Mouse (Mus musculus) lung, postnatal 14 days (tissue): ENCODE results near the gene Strip1.
A peak's percentile ranks its signal among the peaks of the same experiment; 100 is the strongest.

Experiments
- DNase-seq: peaks from one replicate; pipeline ENCODE4 v3.0.0; 2021

Strip1 gene

GRCm38 (mm10) chr3:107586504-107586903 is 45.0 kb downstream of the Strip1 start:
- no peak for DNase-seq

GRCm38 (mm10) chr3:107583893-107584292 is 47.6 kb downstream of the Strip1 start:
- no peak for DNase-seq

DNA sequence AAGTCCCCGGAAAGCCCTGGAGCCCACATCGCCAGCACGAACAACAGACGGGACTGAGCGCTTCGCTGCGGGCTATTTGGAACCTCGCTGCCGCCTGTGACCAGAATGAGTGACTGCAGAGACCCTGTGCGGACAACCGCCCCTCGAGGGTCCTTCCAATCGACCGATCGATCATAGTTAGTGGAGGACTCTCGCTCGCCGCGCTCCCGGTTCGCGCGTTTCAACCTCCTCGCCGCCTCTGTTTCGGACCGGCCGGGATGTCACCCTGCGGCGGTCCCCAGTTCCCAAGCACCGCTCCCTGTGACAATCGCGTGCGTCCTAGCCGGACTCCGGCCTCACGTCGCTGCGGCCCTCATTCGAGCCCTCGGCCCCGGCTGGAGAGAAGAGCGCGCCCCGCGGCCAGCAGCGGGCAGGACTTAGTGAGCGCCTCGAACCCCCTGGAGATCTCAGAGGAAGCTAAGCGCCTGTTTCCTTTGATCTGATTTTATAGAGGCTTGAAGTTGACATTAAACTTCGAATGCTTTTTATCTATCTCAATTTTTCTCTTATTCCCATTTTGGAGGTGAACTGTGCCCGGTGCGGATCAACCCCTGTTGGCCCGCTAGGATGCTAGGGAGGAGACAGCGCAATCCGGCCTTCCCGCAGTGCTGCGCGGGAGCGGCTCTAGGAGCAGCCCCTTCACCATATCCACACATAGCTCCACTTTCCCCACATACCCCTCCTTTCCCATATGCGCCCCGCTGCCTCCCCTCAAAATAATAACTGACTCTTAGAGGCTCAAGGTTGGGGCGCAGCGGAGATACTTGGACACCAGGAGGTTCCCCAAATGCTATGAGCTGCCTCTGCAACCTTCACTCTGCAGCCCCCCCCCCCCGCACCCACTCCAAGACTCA is 48.4 kb downstream of the Strip1 start:
- no peak for DNase-seq

DNA sequence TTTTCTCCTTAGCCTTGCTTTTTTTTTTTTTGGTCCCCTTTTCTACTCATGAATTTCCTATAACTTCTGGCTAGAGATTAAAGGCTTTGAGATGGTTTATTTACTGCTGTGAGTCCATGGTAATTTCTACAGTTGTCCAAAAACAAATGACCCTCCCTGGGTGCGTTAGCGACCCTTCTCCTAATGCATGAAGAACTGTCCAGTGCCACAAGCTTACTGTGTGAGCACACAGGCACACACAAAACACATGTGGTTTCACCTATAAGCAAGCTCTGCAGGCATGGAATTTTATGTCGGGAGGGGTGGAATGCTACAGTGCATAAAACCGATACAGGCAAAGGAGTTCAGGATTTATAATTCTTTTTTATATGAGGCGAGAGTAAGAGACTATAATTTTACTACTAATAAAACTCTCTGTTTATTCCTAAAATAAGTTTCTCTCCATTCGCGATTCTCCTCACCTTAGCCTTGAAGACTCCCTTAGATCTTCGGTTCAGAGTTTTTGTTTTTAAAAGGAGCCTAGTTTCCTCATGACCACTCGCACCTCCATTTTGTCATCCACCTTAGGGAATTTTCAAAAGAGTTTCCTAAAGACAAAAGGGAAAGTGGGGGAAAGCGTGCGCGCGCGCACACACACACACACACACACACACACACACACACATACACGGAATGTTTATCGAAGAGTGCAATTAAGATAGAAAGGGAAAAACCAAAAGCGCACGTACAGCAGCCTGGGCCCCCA is 49.2 kb downstream of the Strip1 start:
- DNase-seq: no peak

DNA sequence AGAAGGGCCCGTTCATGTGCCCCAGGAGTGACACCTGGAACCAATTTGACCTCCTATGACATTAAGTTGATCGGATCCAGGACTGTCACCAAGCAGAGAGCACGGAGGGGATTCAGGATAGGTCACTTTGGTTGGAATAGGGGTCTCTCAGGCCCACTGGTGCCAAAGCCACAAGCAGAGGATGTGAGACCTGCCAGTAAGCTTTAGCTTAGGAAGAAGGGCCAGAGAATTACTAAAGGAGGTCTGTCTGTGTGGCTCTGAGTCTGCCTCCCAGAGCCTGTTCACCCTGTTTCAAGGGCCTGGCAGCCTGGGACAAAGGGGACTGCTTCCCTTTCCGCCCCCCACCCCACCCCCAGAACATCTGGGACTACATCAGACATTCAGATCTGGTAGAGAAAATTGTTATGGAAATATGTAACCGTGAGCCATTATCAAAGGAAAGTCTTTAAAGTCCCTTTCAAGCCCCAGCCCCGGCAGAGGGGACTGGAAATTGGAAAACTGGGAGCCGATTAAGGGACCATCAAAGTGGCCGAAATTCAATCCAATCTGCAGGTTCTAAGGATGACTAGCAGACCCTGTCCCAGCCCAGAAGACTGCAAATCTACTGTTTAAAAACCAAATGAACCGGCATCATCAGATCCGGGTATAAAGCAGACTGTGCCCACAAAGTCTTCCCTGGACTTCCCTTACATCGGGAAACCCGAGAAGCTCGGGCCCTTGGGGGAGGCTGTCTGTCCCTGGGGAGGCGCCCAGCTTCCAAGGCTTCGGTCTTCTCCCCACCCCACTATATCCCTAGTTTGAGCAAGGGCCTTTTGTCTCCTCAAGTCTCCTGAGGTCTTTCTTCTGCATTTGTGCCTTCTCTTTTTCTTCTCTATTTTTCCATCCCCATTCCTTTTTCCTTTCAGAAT is 50.1 kb downstream of the Strip1 start:
- no peak for DNase-seq

DNA sequence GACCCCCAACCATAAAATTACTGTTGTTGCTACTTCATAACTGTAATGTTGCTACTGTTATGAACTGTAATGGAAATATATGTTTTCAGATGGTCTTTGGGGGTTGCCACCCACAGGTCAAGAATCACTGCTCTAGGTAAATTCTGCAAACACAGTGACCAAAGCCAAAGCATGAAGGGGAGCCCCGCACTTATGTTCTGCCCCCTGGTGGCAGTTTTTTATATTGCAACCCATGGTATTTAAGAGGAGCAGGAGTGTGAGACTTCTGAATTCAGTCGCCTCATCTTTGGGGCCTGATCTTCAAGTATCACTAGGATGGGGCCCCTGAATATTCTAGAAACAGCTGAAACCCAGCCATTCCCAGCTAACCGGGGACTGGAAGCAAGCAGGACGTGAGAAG is 52.0 kb downstream of the Strip1 start:
- peak; percentile 79 for DNase-seq

GRCm38 (mm10) chr3:107577810-107578390 is 53.6 kb downstream of the Strip1 start:
- DNase-seq: no peak

GRCm38 (mm10) chr3:107576807-107577206 is 54.7 kb downstream of the Strip1 start:
- no peak for DNase-seq

DNA sequence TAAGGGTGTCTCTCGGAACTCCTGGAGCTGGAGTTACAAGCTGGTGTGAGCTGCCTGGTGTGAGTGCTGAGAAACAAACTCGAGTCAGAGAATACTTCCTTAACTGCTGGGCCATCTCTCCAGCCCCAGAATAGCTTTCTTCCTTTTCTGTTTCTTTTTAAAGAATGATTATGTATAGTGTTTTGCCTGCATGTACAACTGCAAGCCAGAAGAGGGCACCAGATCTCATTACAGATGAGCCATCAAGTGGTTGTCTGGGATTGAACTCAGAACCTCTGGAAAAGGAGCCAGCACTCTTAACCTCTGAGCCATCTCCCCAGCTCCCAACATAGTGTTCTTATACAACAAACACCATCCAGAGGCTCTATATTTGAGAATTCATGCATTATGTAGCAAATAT is 60.3 kb downstream of the Strip1 start:
- no peak for DNase-seq

DNA sequence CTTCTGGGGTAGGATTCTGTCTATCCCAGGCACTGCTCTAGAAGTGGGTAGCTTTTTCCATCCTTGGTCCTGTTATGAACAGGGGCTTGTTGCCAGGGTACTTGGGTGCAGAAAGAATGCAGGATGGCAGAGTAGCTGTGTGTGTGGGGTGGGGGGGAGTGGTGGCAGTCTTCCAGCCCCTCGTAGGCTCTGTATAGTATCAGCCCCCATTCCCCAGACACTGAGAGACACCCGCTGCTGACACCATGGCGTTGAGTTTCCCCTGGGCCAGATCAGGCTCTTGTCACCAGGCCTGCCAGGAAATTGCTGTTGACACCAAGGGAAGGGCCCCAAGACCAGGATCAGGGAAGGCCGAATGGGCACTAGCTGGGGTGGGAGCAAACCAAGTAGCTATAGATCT is 62.8 kb downstream of the Strip1 start:
- DNase-seq: no peak

DNA sequence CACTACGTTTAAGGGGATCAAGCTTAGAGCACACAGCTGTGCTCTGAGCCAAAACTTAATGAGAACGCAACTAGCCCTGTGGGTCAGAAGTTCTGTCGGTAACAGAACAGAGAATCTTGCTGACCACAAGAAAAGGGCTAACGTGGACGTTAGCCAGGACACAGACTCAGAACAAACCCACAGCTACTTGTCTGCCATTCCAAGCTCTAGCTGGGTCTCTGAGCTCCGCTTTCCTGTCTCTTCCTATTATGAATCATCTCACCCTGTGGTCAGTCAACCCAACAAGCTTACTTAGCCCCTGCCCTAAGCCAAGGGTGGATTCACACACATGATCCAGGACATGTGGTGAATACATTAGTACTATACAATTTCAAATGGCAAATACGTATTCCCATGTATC is 63.7 kb downstream of the Strip1 start:
- DNase-seq: no peak

DNA sequence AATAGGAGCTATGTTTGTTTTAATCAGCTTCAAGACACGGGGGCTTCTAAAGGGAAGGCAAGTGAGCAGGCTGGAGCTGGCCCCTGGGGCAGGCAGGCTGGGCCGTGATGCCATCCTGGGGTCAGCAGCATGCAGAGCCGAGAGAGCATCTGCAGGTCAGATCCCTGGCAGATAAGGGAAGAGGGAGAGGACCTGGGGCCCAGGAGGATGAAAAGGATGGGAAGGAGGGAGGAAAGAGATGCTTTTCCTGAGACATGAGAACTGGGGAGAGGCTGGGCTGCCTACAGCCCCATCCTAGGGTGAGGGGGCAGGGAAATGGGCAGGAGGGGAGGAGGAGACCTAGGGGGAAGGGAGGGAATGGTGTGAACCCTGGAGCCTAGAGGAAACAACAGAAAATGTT is 66.2 kb downstream of the Strip1 start:
- no peak for DNase-seq

DNA sequence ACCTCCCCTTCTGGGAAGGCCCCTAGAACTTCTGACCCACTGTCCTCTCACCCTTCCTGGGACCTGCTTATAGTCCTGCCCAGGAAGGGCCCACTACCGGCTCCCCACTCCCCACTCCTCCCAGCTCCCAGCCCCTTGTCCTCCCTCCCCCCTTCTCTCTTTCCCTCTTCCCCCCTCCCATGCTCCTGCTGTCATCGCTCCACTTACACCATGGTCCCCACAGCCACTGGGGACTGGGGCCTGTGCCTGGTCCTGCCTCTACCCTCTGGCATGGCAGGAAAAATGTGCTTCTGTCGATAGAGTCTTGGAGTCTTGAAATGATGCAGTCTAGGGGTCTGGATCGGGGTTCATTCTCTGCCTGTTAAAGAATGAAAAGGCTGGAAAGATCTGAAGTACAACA is 67.6 kb downstream of the Strip1 start:
- no peak for DNase-seq

GRCm38 (mm10) chr3:107562591-107562990 is 68.9 kb downstream of the Strip1 start:
- DNase-seq: no peak
